19 mouse cellular contexts compared by ENCODE assay signal in the genomic region with DNA sequence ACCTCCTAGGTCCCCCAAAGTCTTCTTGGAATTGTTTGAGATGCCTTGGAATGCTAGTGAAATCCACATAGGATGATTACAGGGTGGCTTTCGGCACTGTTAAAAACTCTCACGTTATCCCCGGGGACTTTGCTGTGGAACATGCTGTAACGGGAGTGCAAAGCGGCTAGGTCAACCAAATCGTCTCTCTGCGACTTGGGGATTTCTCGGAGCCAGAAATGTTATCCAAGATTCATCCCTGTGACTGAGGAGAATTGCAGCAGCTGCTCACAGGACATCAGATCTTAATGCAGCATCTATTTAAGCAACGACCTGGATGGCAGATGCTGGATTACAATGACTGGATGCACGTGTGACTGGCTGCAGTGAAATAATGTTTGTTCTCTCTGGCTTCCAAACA.
DNase-seq lines count a peak whose midpoint lies in the region; ATAC-seq lines count a peak whose summit lies in the region.
"Had no signal": no experiment of that assay in that cellular context is flagged by ENCODE, and none has a peak within 500 bp of the region (broad histone marks: within the 10 kb centered on the region; RNA-seq: fewer than 3 reads in every experiment).

No protein-coding gene starts in this region.

- no peak overlapping the region for H3K27ac ChIP-seq in embryonic facial prominence, embryonic 14.5 days (replicated peaks; ENCODE audit: low read depth, low read length)
- H3K27ac ChIP-seq in embryonic facial prominence, embryonic 10.5 days (replicated peaks) = no peak overlapping the region
- no peak overlapping the region for H3K27ac ChIP-seq in neural tube, embryonic 11.5 days (ENCODE audit: low read depth, low read length)
- H3K27ac ChIP-seq in forebrain, embryonic 16.5 days (ENCODE audit: low read length) = no peak overlapping the region
- H3K27ac ChIP-seq: forebrain, embryonic 13.5 days; heart, embryonic 15.5 days; hindbrain, embryonic 14.5 days; liver, embryonic 13.5 days; lung, embryonic 15.5 days; midbrain, embryonic 13.5 days; stomach, postnatal 0 days had no signal

- no peak overlapping the region for H3K4me3 ChIP-seq in embryonic facial prominence, embryonic 14.5 days (ENCODE audit: low read depth, low read length)
- no peak overlapping the region for H3K4me3 ChIP-seq in embryonic facial prominence, embryonic 10.5 days
- no peak overlapping the region for H3K4me3 ChIP-seq in neural tube, embryonic 11.5 days (ENCODE audit: low read depth, low read length)
- H3K4me3 ChIP-seq in forebrain, embryonic 16.5 days (replicated peaks; ENCODE audit: low read length) = no peak overlapping the region
- H3K4me3 ChIP-seq: forebrain, embryonic 13.5 days; heart, embryonic 15.5 days; liver, embryonic 13.5 days; lung, embryonic 15.5 days; midbrain, embryonic 13.5 days; myocyte had no signal

- H3K4me2 ChIP-seq in embryonic facial prominence, embryonic 14.5 days (ENCODE audit: low read depth, low read length) = no peak overlapping the region
- H3K4me2 ChIP-seq in neural tube, embryonic 11.5 days (ENCODE audit: low read depth) = no peak overlapping the region
- H3K4me2 ChIP-seq in forebrain, embryonic 16.5 days (ENCODE audit: low read length) = no peak overlapping the region
- H3K4me2 ChIP-seq: forebrain, embryonic 13.5 days; heart, embryonic 15.5 days; hindbrain, embryonic 14.5 days; liver, embryonic 13.5 days; lung, embryonic 15.5 days; midbrain, embryonic 13.5 days had no signal

- H3K4me1 ChIP-seq in embryonic facial prominence, embryonic 14.5 days (ENCODE audit: control insufficient read depth, insufficient read depth, low read length) = no peaks in the 10 kb centered on the region
- H3K4me1 ChIP-seq in embryonic facial prominence, embryonic 10.5 days = no peaks in the 10 kb centered on the region
- no peaks in the 10 kb centered on the region for H3K4me1 ChIP-seq in neural tube, embryonic 11.5 days (ENCODE audit: control insufficient read depth, insufficient read depth, low read length)
- H3K4me1 ChIP-seq in forebrain, embryonic 16.5 days (replicated peaks; ENCODE audit: control insufficient read depth, insufficient read depth, low read length) = no peaks in the 10 kb centered on the region; the same call in 1 of the 2 replicates
- H3K4me1 ChIP-seq: heart, embryonic 15.5 days; liver, embryonic 13.5 days; lung, embryonic 15.5 days; midbrain, embryonic 13.5 days had no signal

- no peaks in the 10 kb centered on the region for H3K36me3 ChIP-seq in embryonic facial prominence, embryonic 14.5 days (ENCODE audit: control insufficient read depth, insufficient read depth, low read length)
- no peaks in the 10 kb centered on the region for H3K36me3 ChIP-seq in embryonic facial prominence, embryonic 10.5 days (replicated peaks)
- H3K36me3 ChIP-seq in neural tube, embryonic 11.5 days (ENCODE audit: control insufficient read depth, insufficient read depth, low read length) = no peaks in the 10 kb centered on the region
- H3K36me3 ChIP-seq in forebrain, embryonic 16.5 days (ENCODE audit: control insufficient read depth, insufficient read depth) = no peaks in the 10 kb centered on the region
- H3K36me3 ChIP-seq: heart, embryonic 15.5 days; liver, embryonic 13.5 days; lung, embryonic 15.5 days; midbrain, embryonic 13.5 days had no signal

- peak; percentile 84 for DNase-seq in embryonic facial prominence, embryonic 14.5 days (ENCODE audit: low spot score)
- DNase-seq in embryonic facial prominence, embryonic 10.5 days (ENCODE audit: low spot score) = no peak
- peak; percentile 13 for DNase-seq in neural tube, embryonic 11.5 days (ENCODE audit: low spot score)
- DNase-seq in neural tube, embryonic 10.5 days (ENCODE audit: extremely low spot score, low spot score) = no peak
- peak; percentile 81 for DNase-seq in heart, adult 8-10 months (ENCODE audit: low spot score)
- DNase-seq in B cell, adult 2 months = no peak
- DNase-seq: embryo, embryonic 11 days; liver, embryonic 13.5 days; right cerebral cortex, adult 18-20 months; thymus, postnatal 4 days had no signal

- WGBS in embryonic facial prominence, embryonic 14.5 days = 33% methylated on average over 10 of the region's 10 CpGs
- WGBS in embryonic facial prominence, embryonic 10.5 days = 64% methylated on average over 10 of the region's 10 CpGs
- 73% methylated on average over 10 of the region's 10 CpGs for WGBS in neural tube, embryonic 11.5 days
- 63% methylated on average over 10 of the region's 10 CpGs for WGBS in forebrain, embryonic 16.5 days

- H3K27me3 ChIP-seq in embryonic facial prominence, embryonic 14.5 days (replicated peaks; ENCODE audit: control insufficient read depth, insufficient read depth, low read length) = no peaks in the 10 kb centered on the region
- H3K27me3 ChIP-seq in embryonic facial prominence, embryonic 10.5 days (replicated peaks; ENCODE audit: low read depth, poor library complexity, severe bottlenecking) = no peaks in the 10 kb centered on the region
- no peaks in the 10 kb centered on the region for H3K27me3 ChIP-seq in neural tube, embryonic 11.5 days (ENCODE audit: control insufficient read depth, insufficient read depth, low read length)
- no peaks in the 10 kb centered on the region for H3K27me3 ChIP-seq in forebrain, embryonic 16.5 days (replicated peaks; ENCODE audit: control insufficient read depth, insufficient read depth, low read length)
- H3K27me3 ChIP-seq: forebrain, embryonic 13.5 days; heart, embryonic 15.5 days; liver, embryonic 13.5 days; lung, embryonic 15.5 days; midbrain, embryonic 13.5 days had no signal

- 0 out of 2 replicates have a peak, but pooled peaks have one; percentile 37 for ATAC-seq in embryonic facial prominence, embryonic 14.5 days (ENCODE audit: low read depth)
- no peak for ATAC-seq in neural tube, embryonic 11.5 days (ENCODE audit: insufficient read depth, low FRiP score, low TSS enrichment)
- no peak for ATAC-seq in forebrain, embryonic 16.5 days
- ATAC-seq: forebrain, embryonic 13.5 days; intestine, postnatal 0 days; midbrain, embryonic 13.5 days had no signal

- H3K9me3 ChIP-seq in embryonic facial prominence, embryonic 14.5 days (ENCODE audit: control insufficient read depth, low read length) = no peaks in the 10 kb centered on the region
- no peaks in the 10 kb centered on the region for H3K9me3 ChIP-seq in embryonic facial prominence, embryonic 10.5 days
- no peaks in the 10 kb centered on the region for H3K9me3 ChIP-seq in neural tube, embryonic 11.5 days (ENCODE audit: control insufficient read depth, low read length)
- no peaks in the 10 kb centered on the region for H3K9me3 ChIP-seq in forebrain, embryonic 16.5 days (ENCODE audit: control insufficient read depth, low read length)
- H3K9me3 ChIP-seq: forebrain, embryonic 13.5 days; heart, embryonic 15.5 days; liver, embryonic 13.5 days; lung, embryonic 15.5 days; midbrain, embryonic 13.5 days had no signal

- no peak overlapping the region for H3K9ac ChIP-seq in embryonic facial prominence, embryonic 14.5 days (ENCODE audit: low read depth, low read length)
- no peak overlapping the region for H3K9ac ChIP-seq in neural tube, embryonic 11.5 days (ENCODE audit: low read length)
- no peak overlapping the region for H3K9ac ChIP-seq in forebrain, embryonic 16.5 days (replicated peaks; ENCODE audit: low read depth, low read length)
- H3K9ac ChIP-seq: forebrain, embryonic 13.5 days; heart, embryonic 15.5 days; hindbrain, embryonic 14.5 days; liver, embryonic 13.5 days; lung, embryonic 15.5 days; midbrain, embryonic 13.5 days had no signal

Comparison
In these comparisons a context has a peak if more than half of its experiments do, and no peak if none do; other contexts are left out.
1. DNase-seq: peak in embryonic facial prominence, embryonic 14.5 days (single experiment), neural tube, embryonic 11.5 days (single experiment) and heart, adult 8-10 months (single experiment); none in embryonic facial prominence, embryonic 10.5 days (single experiment), neural tube, embryonic 10.5 days (single experiment) and B cell, adult 2 months (0 of 2).